Mouse (Mus musculus) cerebellum, adult 2 months (tissue): ENCODE data around the gene Pif1.

Experiments
- CTCF ChIP-seq: fragments of 200-500 bp; IDR thresholded peaks from 2 replicates; pipeline ENCODE4 v1.5.1; 2011; ENCODE audit warnings: low read depth, mild to moderate bottlenecking, control low read depth, low read length, moderate library complexity, borderline replicate concordance; ENCODE audit not compliant: insufficient read depth
- POLR2A ChIP-seq: fragments of 200-500 bp; IDR thresholded peaks from 2 replicates; pipeline ENCODE4 v1.6.1; 2011; ENCODE audit warnings: low read length, control low read depth, borderline replicate concordance; ENCODE audit not compliant: insufficient read depth

- TF ChIP-seq CTCF = no peak
- no peak for TF ChIP-seq POLR2A
Measured at GRCm38 (mm10) chr9:65550079-65550831, 36.7 kb upstream of the Pif1 start.
